Mouse (Mus musculus) left cerebral cortex, postnatal 36 days (tissue): ENCODE measurements around the gene Mgmt. TPM values are rescaled to one million over a fixed set of nuclear protein-coding genes. Genes with fewer than 3 reads are reported as not detected.

ENCODE experiments used
- DNase-seq, 2 experiments: peaks; one replicate each; pipeline ENCODE4 v3.0.0; 2021 to 2022; ENCODE audit warnings: low spot score in 2 of 2, mixed read lengths in 1 of 2
- intact Hi-C: fragments of 180-260 bp; cut with DNase I; formaldehyde crosslinking; loops from one replicate; pipeline ENCODE4 v1.15.1; 2025
- total RNA-seq, 2 experiments: library from RNA; stranded (reverse); gene quantifications; 2 replicates each; pipeline ENCODE4 v1.2.3; 2021

Mgmt gene
- total RNA-seq, 2 experiments from 2014 or later = 0.57 to 0.59 TPM

- intact Hi-C loops = no loop called here
Observed at GRCm38 (mm10) chr7:137038946-137039320, 144.5 kb downstream of the Mgmt start.

GRCm38 (mm10) chr7:137040646-137041045 lies 146.2 kb downstream of the Mgmt start:
- intact Hi-C loops = no loop called here

More at GRCm38 (mm10) chr7:137038946-137039320, 144.5 kb downstream of the Mgmt start:
- no peak for DNase-seq

GRCm38 (mm10) chr7:137046891-137047290 lies 152.5 kb downstream of the Mgmt start:
- intact Hi-C loops = no loop called here
- DNase-seq = no peak

More at GRCm38 (mm10) chr7:137040646-137041045, 146.2 kb downstream of the Mgmt start:
- no peak for DNase-seq

- intact Hi-C loops = no loop called here
- DNase-seq = no peak
Observed at GRCm38 (mm10) chr7:137048086-137048922, 153.9 kb downstream of the Mgmt start.

GRCm38 (mm10) chr7:137054343-137054742 lies 159.9 kb downstream of the Mgmt start:
- intact Hi-C loops = no loop called here
- no peak for DNase-seq

- intact Hi-C loops = no loop called here
- no peak for DNase-seq
Observed at GRCm38 (mm10) chr7:137056126-137056525, 161.7 kb downstream of the Mgmt start.

- intact Hi-C loops = no loop called here
- no peak for DNase-seq
Observed at GRCm38 (mm10) chr7:137060488-137060887, 166.1 kb downstream of the Mgmt start.

GRCm38 (mm10) chr7:137061109-137061508 lies 166.7 kb downstream of the Mgmt start:
- no peak for DNase-seq
- intact Hi-C loops = no loop called here

- no peak for DNase-seq
- intact Hi-C loops = no loop called here
Observed at GRCm38 (mm10) chr7:137064255-137064654, 169.8 kb downstream of the Mgmt start.

- intact Hi-C loops = no loop called here
- no peak for DNase-seq
Observed at GRCm38 (mm10) chr7:137065408-137065807, 171.0 kb downstream of the Mgmt start.

- intact Hi-C loops = no loop called here
- no peak for DNase-seq
Observed at GRCm38 (mm10) chr7:137066211-137066610, 171.8 kb downstream of the Mgmt start.

GRCm38 (mm10) chr7:137066997-137067396 lies 172.6 kb downstream of the Mgmt start:
- intact Hi-C loops = no loop called here
- DNase-seq = no peak

GRCm38 (mm10) chr7:137067758-137068157 lies 173.3 kb downstream of the Mgmt start:
- intact Hi-C loops = no loop called here
- DNase-seq = no peak

- no peak for DNase-seq
- intact Hi-C loops = no loop called here
Observed at GRCm38 (mm10) chr7:137068796-137069195, 174.4 kb downstream of the Mgmt start.

GRCm38 (mm10) chr7:137069768-137070167 lies 175.4 kb downstream of the Mgmt start:
- no peak for DNase-seq
- intact Hi-C loops = no loop called here

- no peak for DNase-seq
- intact Hi-C loops = no loop called here
Observed at GRCm38 (mm10) chr7:137071346-137071745, 176.9 kb downstream of the Mgmt start.

GRCm38 (mm10) chr7:137073878-137074277 lies 179.5 kb downstream of the Mgmt start:
- intact Hi-C loops = no loop called here
- DNase-seq = no peak

GRCm38 (mm10) chr7:137074324-137074723 lies 179.9 kb downstream of the Mgmt start:
- no peak for DNase-seq
- intact Hi-C loops = no loop called here

- DNase-seq = no peak
- intact Hi-C loops = no loop called here
Observed at GRCm38 (mm10) chr7:137075301-137075700, 180.9 kb downstream of the Mgmt start.

- no peak for DNase-seq
- intact Hi-C loops = no loop called here
Observed at GRCm38 (mm10) chr7:137080171-137080570, 185.8 kb downstream of the Mgmt start.

- no peak for DNase-seq
- intact Hi-C loops = no loop called here
Observed at GRCm38 (mm10) chr7:137082171-137082570, 187.8 kb downstream of the Mgmt start.
